Mouse (Mus musculus) liver, embryonic 16.5 days (tissue): ENCODE measurements around the gene Phlpp1. TPM values are rescaled to one million over a fixed set of nuclear protein-coding genes. Genes with fewer than 3 reads are reported as not detected.

Source experiments
- ATAC-seq: fragments of 200-750 bp; cut with Nextera tagmentation; 2 replicates; pipeline ENCODE4 v1.8.0; 2017; ENCODE audit warnings: low read depth, mild to moderate bottlenecking, moderate number of reproducible peaks, moderate library complexity
- H3K27ac ChIP-seq: fragments of 300-500 bp; sonication (generic); 2 replicates; pipeline ENCODE4 v1.5.1; 2014; ENCODE audit warnings: mild to moderate bottlenecking, low read length
- H3K27me3 ChIP-seq: fragments of 300-500 bp; sonication (generic); 2 replicates; pipeline ENCODE4 v1.6.1; 2014; ENCODE audit warnings: low read depth, low read length, mixed read lengths; ENCODE audit not compliant: control insufficient read depth, insufficient read depth
- H3K36me3 ChIP-seq: fragments of 300-500 bp; sonication (generic); 2 replicates; pipeline ENCODE4 v1.6.1; 2014; ENCODE audit warnings: mild to moderate bottlenecking; ENCODE audit not compliant: control insufficient read depth, insufficient read depth
- H3K4me1 ChIP-seq: fragments of 300-500 bp; sonication (generic); 2 replicates; pipeline ENCODE4 v1.6.1; 2014; ENCODE audit warnings: low read depth, low read length, mixed read lengths; ENCODE audit not compliant: control insufficient read depth
- H3K4me2 ChIP-seq: fragments of 300-500 bp; sonication (generic); 2 replicates; pipeline ENCODE4 v1.6.1; 2014; ENCODE audit warnings: low read depth, low read length, mixed read lengths
- H3K4me3 ChIP-seq: fragments of 300-500 bp; sonication (generic); 2 replicates; pipeline ENCODE4 v1.5.1; 2014; ENCODE audit warnings: low read depth, mild to moderate bottlenecking, low read length
- H3K9ac ChIP-seq: fragments of 300-500 bp; sonication (generic); 2 replicates; pipeline ENCODE4 v1.6.1; 2014; ENCODE audit warnings: low read depth, low read length
- H3K9me3 ChIP-seq: fragments of 300-500 bp; sonication (generic); replicated peaks from 2 replicates; pipeline ENCODE4 v1.6.1; 2016; ENCODE audit warnings: low read length; ENCODE audit not compliant: control insufficient read depth
- WGBS: fragments of 180-500 bp; shearing (Covaris S2); extraction: QIAGEN DNeasy Blood & Tissue Kit; methylation state at CpG from one replicate; pipeline ENCODE4 v1.1.7; 2014; ENCODE audit not compliant: insufficient replicate concordance; 5-methylcytosine and 5-hydroxymethylcytosine counted together
- polyA plus RNA-seq: library from polyadenylated mRNA; unstranded; fragments of >200 nt; fragmentation: Nextera tagmentation; extraction: Ambion mirVana; gene quantifications from 2 replicates; pipeline ENCODE4 v1.2.1, GENCODE M21; 2015

The Phlpp1 gene
- polyA plus RNA-seq, 1 experiment from 2014 or later, result 0.94 TPM

DNA sequence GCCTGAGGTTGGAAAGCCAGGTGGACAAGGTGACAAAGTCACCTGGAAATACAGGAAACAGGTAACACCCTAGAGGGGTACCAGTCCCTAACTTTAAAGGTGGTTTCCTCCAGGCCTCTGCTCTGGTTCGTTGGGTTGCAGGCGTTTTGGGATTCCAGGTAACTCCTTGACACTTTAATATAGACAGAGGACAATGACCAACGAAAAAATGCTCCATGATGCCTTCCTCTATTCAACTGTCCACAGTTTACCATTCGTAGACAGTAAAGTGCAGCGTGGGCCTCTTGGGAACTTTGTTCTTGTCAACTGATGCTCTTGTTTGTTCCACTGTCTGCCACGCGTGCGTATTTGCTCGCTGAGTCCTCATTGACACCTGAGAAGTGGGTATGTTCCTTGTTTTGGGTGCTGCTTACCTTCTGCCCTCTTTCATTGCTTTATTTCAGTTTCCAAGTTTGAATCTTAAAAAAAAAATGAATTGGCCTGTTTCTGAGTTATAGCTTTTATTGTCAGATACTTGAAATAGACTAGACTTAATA is 2.1 kb downstream of the Phlpp1 start:
- Histone ChIP-seq H3K36me3 (no peaks in the 10 kb centered on the region), H3K4me1 (peaks cover 22% of the 10 kb centered on the region), H3K9ac (no peak overlapping the region), H3K4me2 (peak overlapping the region; percentile 98), H3K27ac (no peak overlapping the region), H3K9me3 (no peaks in the 10 kb centered on the region), H3K4me3 (peak overlapping the region; percentile 84), H3K27me3 (peaks cover 14% of the 10 kb centered on the region)
- WGBS, result 62% methylated on average over 9 of the region's 9 CpGs
- ATAC-seq, result no peak

DNA sequence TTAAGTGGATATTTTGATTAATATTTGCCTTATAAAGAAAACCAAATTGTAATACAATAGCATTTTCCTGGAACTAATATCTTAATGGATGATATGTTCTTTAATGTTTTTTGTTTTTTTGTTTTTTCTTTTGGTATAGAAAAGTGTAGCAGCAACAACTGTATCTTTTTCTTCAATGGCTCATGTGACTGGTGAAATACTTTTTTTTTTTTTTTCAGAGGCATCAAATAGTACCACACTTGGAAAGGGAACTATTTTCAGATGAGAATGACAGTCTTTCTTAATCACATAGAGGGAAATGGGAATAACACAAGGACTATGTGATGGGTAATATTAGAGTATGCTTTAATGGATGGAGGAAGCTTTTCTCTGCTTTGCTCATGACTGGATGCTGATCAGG is 3.0 kb downstream of the Phlpp1 start:
- no peak overlapping the region for H3K27ac ChIP-seq
- H3K4me2 ChIP-seq, result no peak overlapping the region
- no peak overlapping the region for H3K9ac ChIP-seq
- no peak overlapping the region for H3K4me3 ChIP-seq
- no peak for ATAC-seq
- no peaks in the 10 kb centered on the region for H3K9me3 ChIP-seq
- no peaks in the 10 kb centered on the region for H3K36me3 ChIP-seq
- H3K4me1 ChIP-seq, result peaks cover 22% of the 10 kb centered on the region
- peaks cover 14% of the 10 kb centered on the region for H3K27me3 ChIP-seq

DNA sequence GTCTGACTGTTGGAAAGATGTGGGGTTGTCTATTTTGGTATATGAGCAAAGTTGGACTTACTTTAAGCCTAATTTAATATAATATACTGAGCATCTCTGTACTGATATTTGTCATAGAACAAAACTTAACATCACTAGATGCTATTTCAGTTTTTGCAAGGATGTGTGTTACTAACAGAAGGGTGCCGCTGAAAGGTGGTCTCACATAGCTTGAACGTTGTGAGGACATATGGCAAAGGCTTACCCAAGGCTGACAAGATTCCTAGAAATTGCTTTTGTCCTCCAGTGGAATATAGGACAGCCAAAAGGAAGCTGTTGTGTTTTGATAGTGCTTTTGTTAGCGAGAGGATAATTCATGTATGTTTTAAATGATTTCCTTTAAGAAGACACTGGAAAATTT is 3.8 kb downstream of the Phlpp1 start:
- H3K4me1 ChIP-seq, result peaks cover 22% of the 10 kb centered on the region
- H3K9ac ChIP-seq, result no peak overlapping the region
- peaks cover 14% of the 10 kb centered on the region for H3K27me3 ChIP-seq
- no peak for ATAC-seq
- H3K36me3 ChIP-seq, result no peaks in the 10 kb centered on the region
- WGBS, result 77% methylated on average over 3 of the region's 3 CpGs
- H3K4me2 ChIP-seq, result no peak overlapping the region
- H3K27ac ChIP-seq, result no peak overlapping the region
- no peak overlapping the region for H3K4me3 ChIP-seq
- no peaks in the 10 kb centered on the region for H3K9me3 ChIP-seq

DNA sequence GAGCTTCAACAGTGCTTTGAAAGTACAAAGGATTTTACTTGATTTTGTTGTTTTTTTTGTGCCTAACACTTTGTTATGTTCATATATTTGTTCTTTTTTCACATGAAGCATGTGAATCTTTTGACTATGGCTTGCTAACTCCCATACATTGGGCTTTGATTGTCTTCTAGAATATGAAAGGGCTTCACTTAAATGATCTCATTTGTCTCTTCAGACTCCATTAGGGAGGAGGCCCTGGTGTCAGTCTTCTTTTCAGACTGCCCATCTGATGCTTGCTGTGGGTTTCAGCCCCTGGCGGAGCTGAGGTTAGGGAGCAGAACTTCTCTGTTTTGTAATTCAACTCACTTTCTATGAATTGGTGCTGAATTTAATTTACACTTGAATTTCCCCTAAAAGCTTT is 5.2 kb downstream of the Phlpp1 start:
- Histone ChIP-seq H3K27me3 (peaks cover 14% of the 10 kb centered on the region), H3K4me3 (no peak overlapping the region), H3K9ac (no peak overlapping the region), H3K36me3 (no peaks in the 10 kb centered on the region), H3K9me3 (no peaks in the 10 kb centered on the region), H3K4me2 (no peak overlapping the region), H3K27ac (no peak overlapping the region), H3K4me1 (peaks cover 18% of the 10 kb centered on the region)
- no peak for ATAC-seq
- 66% methylated on average over 1 of the region's 1 CpGs for WGBS

DNA sequence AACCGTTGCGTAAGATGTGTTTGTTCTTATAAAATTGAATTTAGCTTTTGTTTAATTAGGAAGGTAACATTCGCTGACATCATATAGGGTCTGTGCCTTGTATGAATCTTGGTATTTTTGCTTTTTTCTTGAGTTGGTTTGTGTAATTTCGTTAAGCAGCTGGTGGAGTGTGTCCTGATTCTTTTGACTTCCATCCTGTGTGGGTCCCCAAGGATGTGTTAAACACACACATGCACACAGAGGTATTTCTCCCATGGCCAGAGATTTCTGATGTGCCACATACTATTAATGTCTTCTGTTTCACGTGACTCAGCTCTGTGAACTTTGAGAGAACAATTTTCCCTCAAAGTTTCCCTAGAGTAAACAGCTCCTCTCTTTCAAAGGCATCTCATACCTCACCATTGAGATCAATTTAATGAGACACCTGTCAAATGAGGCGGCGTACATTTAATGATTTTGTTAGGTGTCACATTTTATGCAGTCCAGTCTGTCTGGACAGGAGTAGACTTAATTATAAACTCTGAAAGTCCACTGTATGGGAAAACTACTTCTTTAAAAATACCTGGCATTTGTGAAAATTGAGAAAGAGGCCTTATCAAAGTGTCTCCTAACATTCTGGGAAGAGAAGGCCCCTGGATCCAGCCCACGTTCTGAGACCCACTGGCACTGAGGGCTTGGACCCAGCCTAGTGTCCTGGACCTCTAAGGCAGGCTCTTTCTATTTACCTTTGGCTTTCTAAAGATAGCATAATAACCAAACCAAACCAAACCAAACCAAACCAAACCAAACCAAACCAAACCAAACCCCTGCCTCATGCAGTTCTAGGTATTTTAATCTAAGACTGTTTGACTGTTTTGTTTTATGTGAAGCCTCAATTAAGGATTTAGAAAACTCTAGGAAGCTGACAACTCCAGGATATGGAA is 6.6 kb downstream of the Phlpp1 start:
- WGBS, result 67% methylated on average over 8 of the region's 8 CpGs
- Histone ChIP-seq H3K4me1 (peaks cover 7% of the 10 kb centered on the region), H3K4me3 (no peak overlapping the region), H3K27ac (no peak overlapping the region), H3K27me3 (peaks cover 4% of the 10 kb centered on the region), H3K9ac (no peak overlapping the region), H3K4me2 (no peak overlapping the region), H3K9me3 (no peaks in the 10 kb centered on the region), H3K36me3 (no peaks in the 10 kb centered on the region)
- no peak for ATAC-seq

DNA sequence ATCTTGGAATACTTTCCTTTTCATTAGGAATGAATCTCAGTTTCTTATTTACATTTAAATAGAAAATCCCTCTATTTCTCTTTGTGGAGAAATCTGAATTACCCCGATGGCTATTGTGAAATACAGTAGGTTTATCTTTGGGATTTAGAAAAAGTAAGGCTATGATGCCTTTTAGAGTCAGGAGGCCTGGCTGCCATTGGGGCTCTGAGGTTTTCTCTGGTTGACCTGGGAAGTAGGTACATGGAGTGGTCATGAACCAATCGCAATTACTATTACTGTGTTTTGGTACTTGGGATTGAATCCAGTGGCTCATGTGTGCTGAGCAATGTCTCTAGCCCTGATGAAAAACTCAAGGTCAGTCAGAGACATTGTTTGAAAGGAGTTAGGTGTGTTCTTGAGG is 12.1 kb downstream of the Phlpp1 start:
- 76% methylated on average over 2 of the region's 2 CpGs for WGBS

DNA sequence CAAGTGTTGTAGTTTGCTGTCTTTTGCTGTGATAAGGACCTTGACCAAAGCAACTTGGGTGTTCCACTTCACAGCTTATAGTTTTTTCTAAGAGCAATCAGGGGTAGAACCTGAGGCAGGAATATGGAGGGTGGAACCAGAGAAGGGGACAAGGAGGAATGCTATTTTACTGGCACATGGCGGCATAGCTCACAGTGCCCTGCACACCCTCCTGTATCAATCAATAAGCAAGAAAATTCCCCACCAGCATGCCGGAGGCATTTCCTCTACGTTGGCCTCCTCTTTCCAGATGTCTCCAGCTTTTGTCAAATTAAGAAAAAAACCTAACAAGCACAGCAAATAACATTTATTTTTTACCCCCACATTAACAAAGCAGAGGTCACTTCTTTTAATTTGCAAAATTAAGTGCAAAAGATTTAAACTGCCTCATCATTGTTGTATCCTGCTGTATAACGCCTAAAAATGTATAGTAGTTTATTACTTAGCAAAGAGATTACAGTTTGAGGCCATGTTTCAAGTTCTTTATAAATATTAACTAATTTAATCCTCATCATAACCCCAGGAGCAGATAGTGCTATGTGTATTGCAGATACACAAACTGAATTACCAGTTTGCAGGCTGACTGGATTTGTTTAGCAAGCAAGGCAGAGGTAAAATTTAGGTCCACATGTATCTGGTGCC is 13.4 kb downstream of the Phlpp1 start:
- H3K4me2 ChIP-seq, result no peak overlapping the region
- H3K36me3 ChIP-seq, result no peaks in the 10 kb centered on the region
- no peak overlapping the region for H3K9ac ChIP-seq
- no peak overlapping the region for H3K4me3 ChIP-seq
- no peaks in the 10 kb centered on the region for H3K9me3 ChIP-seq
- no peak overlapping the region for H3K27ac ChIP-seq
- ATAC-seq, result no peak
- no peaks in the 10 kb centered on the region for H3K27me3 ChIP-seq
- H3K4me1 ChIP-seq, result no peaks in the 10 kb centered on the region
- 64% methylated on average over 4 of the region's 4 CpGs for WGBS

More for the DNA sequence above, 12.1 kb downstream of the Phlpp1 start:
- ATAC-seq, result no peak
- no peak overlapping the region for H3K4me2 ChIP-seq
- no peak overlapping the region for H3K9ac ChIP-seq
- H3K36me3 ChIP-seq, result no peaks in the 10 kb centered on the region
- no peak overlapping the region for H3K4me3 ChIP-seq
- no peaks in the 10 kb centered on the region for H3K4me1 ChIP-seq
- H3K9me3 ChIP-seq, result no peaks in the 10 kb centered on the region
- H3K27ac ChIP-seq, result no peak overlapping the region
- no peaks in the 10 kb centered on the region for H3K27me3 ChIP-seq

DNA sequence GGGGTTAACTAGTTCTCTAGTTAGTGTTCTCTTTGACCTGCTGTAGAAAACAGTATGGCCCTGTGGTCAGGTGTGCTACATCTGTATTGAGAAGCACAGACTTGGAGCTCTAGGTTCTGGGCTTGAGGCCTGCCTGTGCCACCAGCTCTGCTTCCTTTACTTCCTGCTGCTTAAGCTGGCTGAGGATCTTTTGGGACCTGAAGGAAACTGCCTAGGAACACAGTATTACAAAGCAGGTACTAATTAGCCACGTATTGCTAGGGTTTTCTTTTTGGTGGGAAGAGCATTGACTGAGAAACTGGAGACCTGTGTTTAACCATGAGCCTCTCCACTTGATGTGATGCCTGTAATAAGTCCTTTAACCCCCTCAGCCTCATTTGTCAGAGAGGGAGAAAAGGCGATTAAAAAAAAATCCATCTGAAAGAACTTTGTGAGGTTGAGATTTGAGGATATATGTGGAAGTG is 13.9 kb downstream of the Phlpp1 start:
- 54% methylated on average over 2 of the region's 2 CpGs for WGBS
- Histone ChIP-seq H3K4me2 (no peak overlapping the region), H3K4me1 (no peaks in the 10 kb centered on the region), H3K36me3 (no peaks in the 10 kb centered on the region), H3K9me3 (no peaks in the 10 kb centered on the region), H3K4me3 (no peak overlapping the region), H3K27me3 (no peaks in the 10 kb centered on the region), H3K27ac (no peak overlapping the region), H3K9ac (no peak overlapping the region)
- no peak for ATAC-seq

DNA sequence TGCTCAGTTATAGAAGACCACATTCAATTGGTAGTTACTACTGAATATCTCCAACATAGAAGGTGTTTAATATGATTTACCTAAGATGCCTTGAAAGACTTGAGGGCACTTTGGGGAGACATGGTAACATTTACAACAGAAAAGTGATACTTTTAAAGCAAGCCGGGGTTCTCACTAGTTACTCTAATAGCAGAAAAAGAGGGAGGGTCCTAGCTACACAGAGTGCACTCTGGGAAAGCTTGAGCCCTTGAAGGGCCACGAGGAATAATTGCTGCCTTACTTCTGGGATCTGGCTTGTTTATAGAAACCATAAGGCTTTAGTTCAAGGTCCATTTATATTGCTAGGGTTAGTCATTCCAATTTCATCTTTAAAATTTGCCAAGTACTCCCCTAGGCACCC is 14.5 kb downstream of the Phlpp1 start:
- Histone ChIP-seq H3K36me3 (no peaks in the 10 kb centered on the region), H3K27me3 (no peaks in the 10 kb centered on the region), H3K4me2 (no peak overlapping the region), H3K4me3 (no peak overlapping the region), H3K9me3 (no peaks in the 10 kb centered on the region), H3K27ac (no peak overlapping the region), H3K4me1 (no peaks in the 10 kb centered on the region), H3K9ac (no peak overlapping the region)
- no peak for ATAC-seq
- 53% methylated on average over 2 of the region's 2 CpGs for WGBS
